Mouse (Mus musculus) retina, embryonic 14.5 days (tissue): ENCODE results near the gene Pdzd3.
A peak's percentile ranks its signal among the peaks of the same experiment; 100 is the strongest.

Experiments used
- DNase-seq: peaks from one replicate; pipeline ENCODE4 v3.0.0-alpha.2; 2015; ENCODE audit warnings: low spot score

Gene Pdzd3

DNA sequence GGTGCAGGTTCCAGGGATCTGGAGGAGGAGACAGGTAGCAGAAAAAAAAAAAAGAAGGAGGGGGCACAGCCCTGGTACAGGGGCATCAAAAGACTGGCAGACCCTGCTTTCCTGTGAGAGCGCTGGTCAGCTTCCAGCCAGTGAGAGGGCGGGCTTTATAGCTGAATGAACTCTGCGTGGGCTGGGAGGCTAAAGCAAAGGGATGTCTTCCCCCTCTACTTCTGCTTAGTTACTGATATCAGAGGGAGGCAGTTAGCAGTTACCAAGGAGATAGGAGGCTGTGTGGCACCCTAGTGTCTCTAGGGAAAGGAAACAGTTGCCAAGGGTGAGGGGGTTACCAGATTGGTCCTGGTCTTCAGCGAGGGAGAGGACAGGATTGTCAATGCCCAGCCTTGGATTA lies 826 bp downstream of the Pdzd3 start:
- no peak for DNase-seq

DNA sequence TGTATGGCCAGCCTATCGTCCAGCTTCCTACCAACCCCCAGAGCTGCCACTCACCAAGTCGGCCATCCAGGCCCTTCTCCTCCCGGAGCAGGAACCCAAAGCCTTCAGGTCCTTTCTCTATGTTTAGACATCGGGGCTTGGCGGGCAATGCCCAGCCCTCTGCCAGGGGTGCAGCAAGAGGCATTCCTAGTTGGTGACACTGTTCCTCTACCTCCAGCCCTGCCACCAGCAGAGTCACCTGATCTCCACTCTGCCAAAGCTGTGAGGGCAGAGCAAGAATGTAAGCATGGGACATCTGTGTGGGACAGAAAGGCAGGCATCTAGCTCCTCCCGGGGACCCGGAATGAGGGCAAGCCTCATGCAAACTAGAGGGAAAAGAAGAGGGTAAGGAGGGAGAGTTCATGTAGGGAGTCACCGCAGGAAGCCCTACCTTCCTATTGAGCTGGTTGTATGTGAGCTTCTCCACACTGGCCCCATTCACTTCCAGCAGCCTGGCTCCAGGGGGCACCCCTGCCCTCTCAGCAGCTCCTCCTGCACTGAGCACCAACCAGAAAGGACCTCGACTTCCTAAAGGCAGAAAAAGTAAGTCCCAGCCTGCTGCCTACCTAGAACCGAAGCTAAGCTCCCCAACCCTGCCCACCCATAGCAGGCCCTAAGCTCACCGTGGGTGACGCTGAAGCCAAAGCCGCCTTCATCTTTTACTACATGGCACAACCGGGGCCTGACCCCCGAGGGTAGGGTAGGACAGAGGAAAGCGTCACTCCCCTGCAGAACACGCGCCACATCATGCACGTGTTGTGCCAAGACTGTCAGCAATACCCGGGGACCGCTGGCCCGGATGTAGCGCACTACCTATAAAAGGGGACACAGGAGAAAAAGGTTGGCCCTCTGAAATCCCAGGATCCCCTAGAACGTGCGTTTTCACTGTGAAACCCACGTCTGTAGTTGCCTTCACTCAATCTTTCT lies 1.8 kb downstream of the Pdzd3 start:
- peak; percentile 69 for DNase-seq

- no peak for DNase-seq
Measured at GRCm38 (mm10) chr9:44247907-44248306, 3.4 kb downstream of the Pdzd3 start.

GRCm38 (mm10) chr9:44243621-44244020 lies 7.7 kb downstream of the Pdzd3 start:
- DNase-seq = no peak

DNA sequence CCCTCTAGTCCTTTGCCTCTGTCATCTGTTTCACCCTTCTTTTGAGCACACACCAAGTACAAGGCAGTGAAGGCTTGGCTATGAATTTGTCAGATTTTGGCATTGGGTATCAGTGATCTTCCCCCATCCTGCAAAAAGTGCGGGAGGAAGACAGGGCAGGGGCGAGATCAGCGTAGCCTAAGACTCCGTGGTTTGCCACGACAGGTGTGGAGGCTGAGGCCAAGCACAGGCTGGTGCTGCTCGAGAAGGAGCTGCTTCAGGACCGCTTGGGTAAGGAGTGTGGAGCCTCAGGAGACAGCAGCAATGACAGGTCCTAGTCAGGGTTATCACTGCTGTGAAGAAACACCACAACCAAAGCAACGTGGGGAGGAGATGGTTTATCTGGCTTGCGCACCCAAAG lies 9.9 kb downstream of the Pdzd3 start:
- no peak for DNase-seq

GRCm38 (mm10) chr9:44240911-44241310 lies 10.4 kb downstream of the Pdzd3 start:
- no peak for DNase-seq

- DNase-seq = no peak
Measured at GRCm38 (mm10) chr9:44240399-44240798, 10.9 kb downstream of the Pdzd3 start, which contains the start of gene Ccdc153. Gene Ccdc153 (plus strand): TSS chr9:44240676.

DNA sequence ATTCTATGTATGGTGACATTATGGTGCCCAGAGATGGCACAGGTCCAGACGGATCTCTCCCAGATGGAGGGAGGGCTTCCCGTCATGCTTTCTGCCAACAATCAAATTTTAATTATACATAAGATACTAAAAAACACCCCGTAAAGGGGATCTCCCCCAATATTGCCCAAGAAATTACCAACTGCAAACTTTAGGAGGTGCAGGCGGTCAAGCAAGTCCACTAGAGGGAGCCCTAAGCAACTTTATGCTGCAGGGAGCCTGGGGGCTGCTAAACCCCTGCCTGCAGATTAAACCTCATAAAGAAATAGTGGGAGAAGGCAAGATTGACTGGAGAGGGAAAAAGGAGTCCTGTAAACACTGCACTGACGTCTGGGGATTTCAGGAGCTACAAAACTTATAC lies 11.8 kb downstream of the Pdzd3 start:
- peak; percentile 90 for DNase-seq

- no peak for DNase-seq
Measured at GRCm38 (mm10) chr9:44238501-44239190, 12.6 kb downstream of the Pdzd3 start.

GRCm38 (mm10) chr9:44237128-44237527 lies 14.1 kb downstream of the Pdzd3 start:
- DNase-seq = no peak

GRCm38 (mm10) chr9:44236601-44237000 lies 14.7 kb downstream of the Pdzd3 start:
- DNase-seq = no peak

GRCm38 (mm10) chr9:44234479-44235427 lies 16.5 kb downstream of the Pdzd3 start:
- DNase-seq = peak; percentile 19

- DNase-seq = peak; percentile 100
Measured at GRCm38 (mm10) chr9:44233802-44234478, 17.3 kb downstream of the Pdzd3 start, which contains the start of gene Cbl. Gene Cbl (minus strand): TSS chr9:44234049.

DNA sequence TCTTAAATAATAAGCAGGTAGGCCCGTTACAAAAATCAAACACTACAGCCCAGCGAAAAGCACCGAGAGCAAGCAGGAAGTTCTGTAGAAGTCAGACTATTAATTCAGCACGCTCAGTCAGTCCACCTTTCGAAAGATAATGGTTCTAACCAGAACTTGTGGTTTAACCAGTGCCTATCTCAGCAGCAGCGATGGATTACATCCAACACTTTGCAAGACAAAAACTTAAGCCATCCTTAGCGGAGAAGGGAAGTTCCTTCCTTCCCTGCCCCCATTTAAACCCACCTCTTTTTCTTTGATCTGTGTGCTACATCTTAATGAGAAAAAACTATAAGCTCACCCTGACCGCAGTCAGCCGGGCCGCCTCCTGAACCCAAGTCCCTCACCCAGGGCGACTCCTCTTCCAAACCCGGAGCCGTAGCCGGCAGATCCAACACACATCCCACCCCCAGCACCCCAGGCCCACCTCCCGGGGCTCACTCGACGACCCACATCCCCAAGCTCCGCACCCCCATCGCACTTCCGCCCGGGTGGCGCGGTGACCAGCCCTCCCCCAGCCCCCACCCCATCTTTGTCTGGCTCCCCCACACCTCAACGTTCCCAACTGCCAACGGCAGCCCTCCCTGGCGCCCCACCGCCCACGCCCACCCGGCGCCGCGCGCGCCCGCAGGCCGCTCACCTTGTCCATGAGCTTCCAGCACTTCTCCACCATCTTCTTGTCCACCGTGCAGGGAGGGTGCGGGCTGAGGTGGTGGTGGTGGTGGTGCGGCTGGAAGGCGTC lies 18.1 kb downstream of the Pdzd3 start:
- DNase-seq = peak; percentile 15

DNA sequence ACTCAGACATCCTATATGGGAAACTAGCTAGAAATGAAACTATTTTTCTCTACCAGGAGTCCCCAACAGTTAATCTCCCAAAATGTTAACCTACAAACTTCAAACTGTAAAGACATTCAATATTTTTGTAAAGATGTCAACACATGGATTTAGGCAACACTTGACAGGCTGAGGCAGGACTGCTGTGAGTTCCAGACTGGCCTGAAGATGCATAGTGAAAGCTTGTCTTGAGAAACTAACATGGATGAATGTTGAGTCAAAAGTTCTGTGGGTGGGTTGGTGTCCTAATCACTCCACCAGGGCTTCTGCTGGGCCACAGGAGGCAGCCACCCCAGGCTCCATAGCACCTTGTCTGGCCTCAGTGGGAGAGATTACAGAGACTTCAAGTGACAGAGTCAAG lies 19.7 kb downstream of the Pdzd3 start:
- no peak for DNase-seq

DNA sequence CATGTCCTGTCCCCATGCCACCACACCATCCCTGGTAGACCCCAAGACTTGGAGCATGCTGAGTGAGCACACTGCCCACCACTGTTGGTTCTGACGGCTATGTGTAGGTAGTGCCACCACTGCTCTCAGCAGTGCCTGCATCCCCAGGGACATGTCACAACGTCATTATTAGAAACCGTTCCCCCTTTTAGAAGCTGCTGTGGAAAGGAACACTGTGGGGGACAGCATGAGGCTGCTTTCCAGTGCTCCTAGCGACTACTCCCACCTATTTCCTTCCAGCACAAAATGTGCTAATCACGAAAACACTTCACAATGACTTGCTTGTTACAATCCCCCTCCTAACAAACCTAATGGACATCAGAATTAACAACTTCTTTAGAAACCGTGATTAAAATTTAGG lies 25.3 kb downstream of the Pdzd3 start:
- no peak for DNase-seq

DNA sequence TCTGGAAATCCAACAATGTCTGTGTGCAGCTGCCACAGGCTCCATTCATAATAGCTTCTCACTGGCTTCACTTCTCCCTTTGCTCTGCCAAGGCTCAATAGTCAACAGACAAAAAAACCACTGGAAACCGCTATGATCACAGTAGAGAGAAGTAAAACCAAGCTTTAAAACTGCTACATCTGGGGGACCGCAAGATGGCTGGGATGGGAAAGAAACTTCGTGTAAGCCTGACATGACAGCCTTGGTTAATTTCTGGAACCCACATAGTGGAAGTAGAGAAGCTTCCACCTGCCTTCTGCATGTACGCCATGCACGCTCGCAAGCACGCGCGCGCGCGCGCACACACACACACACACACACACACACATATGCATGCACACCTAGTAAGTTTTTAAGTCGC lies 37.7 kb downstream of the Pdzd3 start:
- no peak for DNase-seq

DNA sequence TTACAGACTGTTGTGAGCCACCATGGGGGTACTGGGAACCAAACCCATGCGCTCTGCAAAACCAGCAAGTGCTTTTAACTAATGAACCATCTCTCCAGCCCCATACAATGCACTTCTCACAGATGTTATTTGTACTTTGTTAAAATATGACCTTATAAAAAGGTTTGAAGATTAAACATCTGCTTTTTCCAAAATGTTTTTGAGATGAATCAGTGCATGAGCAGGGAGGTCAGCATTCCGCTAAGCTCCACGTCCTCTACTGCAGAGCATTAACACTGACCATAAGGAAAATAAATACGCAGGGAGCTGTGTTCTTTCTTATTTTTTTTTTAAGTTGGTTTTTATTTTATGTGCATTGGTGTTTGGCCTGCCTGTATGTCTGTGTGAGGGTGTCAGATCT lies 38.9 kb downstream of the Pdzd3 start:
- no peak for DNase-seq

DNA sequence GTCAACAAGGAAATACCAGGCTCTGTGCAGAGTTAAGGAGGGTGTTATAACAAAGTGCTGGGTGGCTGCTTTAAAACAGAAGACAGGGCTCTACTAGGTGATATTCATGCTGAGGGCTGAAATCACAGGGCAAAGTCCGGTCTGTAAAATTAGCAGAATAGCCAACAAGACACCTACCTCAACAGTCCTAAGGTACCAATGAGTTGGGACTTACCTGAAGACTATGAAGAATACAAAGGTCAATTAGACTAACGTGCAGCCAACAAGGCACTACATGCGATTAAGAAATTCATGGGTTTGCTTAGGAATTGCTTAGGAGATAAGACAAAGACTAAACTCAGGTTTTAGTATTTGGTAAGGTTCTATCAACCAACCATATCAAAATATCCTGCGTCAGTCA lies 41.9 kb downstream of the Pdzd3 start:
- DNase-seq = no peak

DNA sequence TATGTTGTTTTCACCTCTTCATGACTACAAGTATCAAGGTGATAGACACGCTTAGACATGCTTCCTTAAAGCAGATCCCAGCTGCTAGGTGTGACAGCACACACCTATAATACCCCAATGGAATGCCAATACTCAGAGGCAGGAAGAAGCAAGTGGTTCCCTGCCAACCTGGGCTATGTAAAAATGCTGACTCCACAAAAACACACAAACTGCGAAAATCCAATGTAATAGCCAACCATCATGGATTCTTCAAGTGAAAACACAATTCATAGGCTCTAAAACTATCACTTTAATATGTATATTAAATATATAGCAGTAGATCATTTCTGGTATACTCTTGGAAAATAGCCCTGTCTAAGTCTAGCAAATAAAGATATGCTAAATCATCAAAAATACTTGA lies 43.4 kb downstream of the Pdzd3 start:
- DNase-seq = no peak

DNA sequence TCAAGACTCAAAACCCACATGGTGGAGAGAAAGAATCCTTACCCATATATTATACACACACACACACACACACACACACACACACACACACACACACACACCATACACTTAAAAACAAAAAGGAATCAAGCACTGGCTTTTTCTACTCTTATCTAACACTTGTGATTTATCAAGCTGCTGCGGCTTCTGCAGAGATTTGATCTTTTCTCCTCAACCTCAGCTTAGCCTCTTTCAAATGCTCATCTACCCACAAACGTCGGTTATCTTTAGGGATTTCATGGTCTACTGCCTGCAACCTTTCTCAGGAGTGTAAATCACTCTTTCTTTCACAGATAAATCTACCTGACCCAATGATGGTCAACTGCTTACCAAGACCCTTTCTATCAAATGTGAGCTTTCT lies 50.8 kb downstream of the Pdzd3 start:
- DNase-seq = no peak
